Mouse (Mus musculus) heart, embryonic 15.5 days (tissue): ENCODE results near the gene Ndufs1. TPM values are rescaled to one million over a fixed set of nuclear protein-coding genes. Genes with fewer than 3 reads are reported as not detected.
A peak's percentile ranks its signal among the peaks of the same experiment; 100 is the strongest.

Experiments
- ATAC-seq: fragments of 200-750 bp; cut with Nextera tagmentation; replicated peaks from 2 replicates; pipeline ENCODE4 v1.8.0; 2017; ENCODE audit warnings: low read depth, moderate TSS enrichment; ENCODE audit not compliant: insufficient number of reproducible peaks, insufficient read depth, low FRiP score
- H3K27ac ChIP-seq: fragments of 300-500 bp; sonication (generic); 2 replicates; pipeline ENCODE4 v1.5.1; 2015; ENCODE audit warnings: mild to moderate bottlenecking, inconsistent platforms
- H3K27me3 ChIP-seq: fragments of 300-500 bp; sonication (generic); 2 replicates; pipeline ENCODE4 v1.6.1; 2015; ENCODE audit warnings: inconsistent platforms
- H3K36me3 ChIP-seq: fragments of 300-500 bp; sonication (generic); 2 replicates; pipeline ENCODE4 v1.6.1; 2015; ENCODE audit warnings: mild to moderate bottlenecking, inconsistent platforms
- H3K4me1 ChIP-seq: fragments of 300-500 bp; sonication (generic); replicated peaks from 2 replicates; pipeline ENCODE4 v1.6.1; 2015; ENCODE audit warnings: inconsistent platforms
- H3K4me2 ChIP-seq: fragments of 300-500 bp; sonication (generic); 2 replicates; pipeline ENCODE4 v1.6.1; 2015; ENCODE audit warnings: inconsistent platforms, mild to moderate bottlenecking, moderate library complexity
- H3K4me3 ChIP-seq: fragments of 300-500 bp; sonication (generic); 2 replicates; pipeline ENCODE4 v1.5.1; 2015; ENCODE audit warnings: mild to moderate bottlenecking, inconsistent platforms
- H3K9ac ChIP-seq: fragments of 300-500 bp; sonication (generic); 2 replicates; pipeline ENCODE4 v1.6.1; 2015; ENCODE audit warnings: mild to moderate bottlenecking, inconsistent platforms
- H3K9me3 ChIP-seq: fragments of 300-500 bp; sonication (generic); replicated peaks from 2 replicates; pipeline ENCODE4 v1.6.1; 2016; ENCODE audit warnings: inconsistent platforms
- WGBS: fragments of 180-500 bp; shearing (Covaris S2); methylation state at CpG from one replicate; pipeline ENCODE4 v1.1.7; 2015; ENCODE audit warnings: mixed read lengths; 5-methylcytosine and 5-hydroxymethylcytosine counted together
- polyA plus RNA-seq: library from polyadenylated mRNA; unstranded; fragments of >200 nt; fragmentation: Nextera tagmentation; extraction: Ambion mirVana; gene quantifications from 2 replicates; pipeline ENCODE4 v1.2.1, GENCODE M21; 2015

The Ndufs1 gene
- polyA plus RNA-seq, result 344 and 378 TPM in 2 replicates

GRCm38 (mm10) chr1:63176604-63177421 is at the start of gene Ndufs1, which contains the start of gene Eef1b2:
TSS of gene Ndufs1 (minus strand) at chr1:63176833.
TSS of gene Eef1b2 (plus strand) at chr1:63176825.
- Histone ChIP-seq H3K4me3 (peak within 1 kb of the TSS; percentile 98), H3K27ac (peak within 1 kb of the TSS; percentile 93), H3K36me3 (peaks cover 32% of the 10 kb centered on the region), H3K27me3 (no peaks in the 10 kb centered on the region), H3K9me3 (no peaks in the 10 kb centered on the region), H3K4me1 (peaks cover 22% of the 10 kb centered on the region), H3K9ac (peak within 1 kb of the TSS; percentile 99), H3K4me2 (peak within 1 kb of the TSS; percentile 69)
- peak; percentile 84 for ATAC-seq
- under 1% methylated on average over 72 of the region's 72 CpGs for WGBS

GRCm38 (mm10) chr1:63225890-63226289 is 49.3 kb upstream of the Ndufs1 start:
- no peak overlapping the region for H3K27ac ChIP-seq

GRCm38 (mm10) chr1:63225009-63225408 is 48.4 kb upstream of the Ndufs1 start:
- no peaks in the 10 kb centered on the region for H3K27me3 ChIP-seq
- no peak for ATAC-seq
- no peaks in the 10 kb centered on the region for H3K9me3 ChIP-seq
- no peak overlapping the region for H3K9ac ChIP-seq
- no peak overlapping the region for H3K4me3 ChIP-seq
- WGBS, result 47% methylated on average over 4 of the region's 4 CpGs
- no peak overlapping the region for H3K27ac ChIP-seq
- H3K4me1 ChIP-seq, result peaks cover 8% of the 10 kb centered on the region
- no peaks in the 10 kb centered on the region for H3K36me3 ChIP-seq
- H3K4me2 ChIP-seq, result no peak overlapping the region

More at GRCm38 (mm10) chr1:63225890-63226289, 49.3 kb upstream of the Ndufs1 start:
- Histone ChIP-seq H3K4me2 (no peak overlapping the region), H3K27me3 (no peaks in the 10 kb centered on the region), H3K4me1 (peaks cover 8% of the 10 kb centered on the region), H3K9ac (no peak overlapping the region), H3K36me3 (no peaks in the 10 kb centered on the region), H3K9me3 (no peaks in the 10 kb centered on the region), H3K4me3 (no peak overlapping the region)
- WGBS, result 9% methylated on average over 7 of the region's 7 CpGs
- peak; percentile 72; the same call in 1 of the 2 replicates for ATAC-seq

- Histone ChIP-seq H3K4me1 (no peaks in the 10 kb centered on the region), H3K36me3 (no peaks in the 10 kb centered on the region), H3K9me3 (no peaks in the 10 kb centered on the region), H3K4me2 (no peak overlapping the region), H3K4me3 (no peak overlapping the region), H3K27me3 (no peaks in the 10 kb centered on the region), H3K9ac (no peak overlapping the region), H3K27ac (no peak overlapping the region)
- ATAC-seq, result no peak
- 93% methylated on average over 4 of the region's 4 CpGs for WGBS
These were observed 42.6 kb upstream of the Ndufs1 start for GRCm38 (mm10) chr1:63219277-63219676.

- H3K36me3 ChIP-seq, result no peaks in the 10 kb centered on the region
- H3K4me2 ChIP-seq, result no peak overlapping the region
- no peak overlapping the region for H3K27ac ChIP-seq
- H3K4me1 ChIP-seq, result 0 out of 2 replicates have a peak, but pooled peaks cover 2% of the 10 kb centered on the region
- whole genome bisulfite sequencing, result 53% methylated on average over 7 of the region's 7 CpGs
- no peak overlapping the region for H3K4me3 ChIP-seq
- H3K9ac ChIP-seq, result no peak overlapping the region
- no peaks in the 10 kb centered on the region for H3K9me3 ChIP-seq
- no peaks in the 10 kb centered on the region for H3K27me3 ChIP-seq
- no peak for ATAC-seq
These were observed 38.0 kb upstream of the Ndufs1 start for GRCm38 (mm10) chr1:63214631-63215030.

- H3K4me3 ChIP-seq, result 0 out of 2 replicates have a peak within 1 kb of the TSS, but pooled peaks have one; percentile 3
- no peaks in the 10 kb centered on the region for H3K36me3 ChIP-seq
- H3K9me3 ChIP-seq, result no peaks in the 10 kb centered on the region
- no peak within 1 kb of the TSS for H3K9ac ChIP-seq
- ATAC-seq, result no peak
- WGBS, result 42% methylated on average over 3 of the region's 3 CpGs
- H3K4me2 ChIP-seq, result peak within 1 kb of the TSS; percentile 41
- no peak within 1 kb of the TSS for H3K27ac ChIP-seq
- no peaks in the 10 kb centered on the region for H3K27me3 ChIP-seq
- H3K4me1 ChIP-seq, result 0 out of 2 replicates have a peak, but pooled peaks cover 2% of the 10 kb centered on the region
These were observed 37.6 kb upstream of the Ndufs1 start, which contains the start of gene Gpr1 for GRCm38 (mm10) chr1:63214271-63214558. TSS of gene Gpr1 (minus strand) at chr1:63214543.

GRCm38 (mm10) chr1:63213478-63214270 is 37.0 kb upstream of the Ndufs1 start:
- WGBS, result 30% methylated on average over 22 of the region's 22 CpGs
- 0 out of 2 replicates have a peak, but pooled peaks cover 2% of the 10 kb centered on the region for H3K4me1 ChIP-seq
- no peak for ATAC-seq
- H3K4me2 ChIP-seq, result peak overlapping the region; percentile 41
- H3K4me3 ChIP-seq, result 0 out of 2 replicates have a peak overlapping the region, but pooled peaks have one; percentile 3
- no peak overlapping the region for H3K27ac ChIP-seq
- no peaks in the 10 kb centered on the region for H3K36me3 ChIP-seq
- H3K9ac ChIP-seq, result no peak overlapping the region
- no peaks in the 10 kb centered on the region for H3K27me3 ChIP-seq
- H3K9me3 ChIP-seq, result no peaks in the 10 kb centered on the region

GRCm38 (mm10) chr1:63209861-63210529 is 33.4 kb upstream of the Ndufs1 start:
- Histone ChIP-seq H3K27ac (no peak overlapping the region), H3K4me3 (no peak overlapping the region), H3K9ac (no peak overlapping the region), H3K4me1 (0 out of 2 replicates have a peak, but pooled peaks cover 2% of the 10 kb centered on the region), H3K4me2 (no peak overlapping the region), H3K27me3 (no peaks in the 10 kb centered on the region), H3K9me3 (no peaks in the 10 kb centered on the region), H3K36me3 (no peaks in the 10 kb centered on the region)
- 37% methylated on average over 6 of the region's 6 CpGs for WGBS
- no peak for ATAC-seq

- Histone ChIP-seq H3K9ac (no peak overlapping the region), H3K27ac (no peak overlapping the region), H3K27me3 (no peaks in the 10 kb centered on the region), H3K4me2 (no peak overlapping the region), H3K36me3 (no peaks in the 10 kb centered on the region), H3K9me3 (no peaks in the 10 kb centered on the region), H3K4me3 (no peak overlapping the region), H3K4me1 (peaks cover 6% of the 10 kb centered on the region)
- 69% methylated on average over 3 of the region's 3 CpGs for WGBS
- no peak for ATAC-seq
These were observed 31.0 kb upstream of the Ndufs1 start for GRCm38 (mm10) chr1:63207607-63208006.

- Histone ChIP-seq H3K27me3 (no peaks in the 10 kb centered on the region), H3K9me3 (no peaks in the 10 kb centered on the region), H3K9ac (no peak overlapping the region), H3K27ac (no peak overlapping the region), H3K36me3 (no peaks in the 10 kb centered on the region), H3K4me1 (peaks cover 6% of the 10 kb centered on the region), H3K4me3 (no peak overlapping the region), H3K4me2 (no peak overlapping the region)
- ATAC-seq, result no peak
- WGBS, result 35% methylated on average over 7 of the region's 7 CpGs
These were observed 28.2 kb upstream of the Ndufs1 start for GRCm38 (mm10) chr1:63204660-63205394.
